Mouse (Mus musculus): ENCODE results near the gene Serpinf1. TPM values are rescaled to one million over a fixed set of nuclear protein-coding genes. Genes with fewer than 3 reads are reported as not detected.

Gene Serpinf1
- total RNA-seq, 2 experiments from 2014 or later, result 45.8 to 111 TPM

DNA sequence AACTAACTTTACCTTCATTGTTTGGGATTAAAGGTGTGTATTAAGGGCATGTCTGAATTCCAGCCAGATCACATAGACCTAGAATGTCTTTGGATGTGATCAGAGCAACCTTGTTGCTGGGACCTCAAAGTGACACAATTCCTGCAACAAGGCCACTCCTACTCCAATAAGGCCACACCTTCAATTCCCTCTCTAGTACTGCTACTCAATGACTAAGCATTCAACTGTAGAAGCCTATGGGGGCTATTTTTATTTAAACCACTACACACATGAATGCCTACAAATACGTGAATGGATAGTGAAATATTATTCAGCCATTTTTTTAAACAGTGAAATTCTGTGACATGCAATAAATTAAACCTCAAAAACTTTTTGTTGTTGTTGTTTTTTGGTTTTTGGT, 45.4 kb downstream of the Serpinf1 start:
- no peak for DNase-seq (ENCODE audit: low spot score in 2 of 2)

Small RNA genes lying within 50 kb of the gene (microRNA-seq; reads per million reads assigned to microRNA genes)
- gene Mir22, result 29,037 reads per million, percentile 98 among the genes with 10 or more reads in this experiment

Other genes with a start within 250 kb of the Serpinf1 start
- gene Ovca2, start 243.9 kb downstream of the Serpinf1 start, total RNA-seq (2021), result 10 to 100 TPM; 16.0 to 17.4 TPM
- gene Dph1, start 231.5 kb downstream of the Serpinf1 start, total RNA-seq (2021), result 10 to 100 TPM; 26.8 to 29.0 TPM
- 10 to 100 TPM; 33.3 to 33.8 TPM for gene Rtn4rl1, start 228.9 kb downstream of the Serpinf1 start, total RNA-seq (2021)
- gene Rpa1, start 74.4 kb downstream of the Serpinf1 start, total RNA-seq (2021), result 10 to 100 TPM; 87.2 to 93.7 TPM
- 10 to 100 TPM; 11.4 to 12.3 TPM for gene Smyd4, start 74.3 kb downstream of the Serpinf1 start, total RNA-seq (2021)
- gene Serpinf2, start 16.9 kb upstream of the Serpinf1 start, total RNA-seq (2021), result 100 to 1,000 TPM in 1 of 2 experiments, 10 to 100 TPM in 1; 12.4 to 127 TPM
- gene Wdr81, start 32.0 kb upstream of the Serpinf1 start, total RNA-seq (2021), result 10 to 100 TPM; 18.1 to 18.4 TPM
- 10 to 100 TPM; 12.9 to 17.8 TPM for gene Tlcd2, start 39.0 kb upstream of the Serpinf1 start, total RNA-seq (2021)
- 100 to 1,000 TPM; 142 to 156 TPM for gene Prpf8, start 64.1 kb upstream of the Serpinf1 start, total RNA-seq (2021)
- 1 to 10 TPM; 7.7 to 8.5 TPM for gene Rilp, start 87.4 kb upstream of the Serpinf1 start, total RNA-seq (2021)
- 10 to 100 TPM; 13.8 to 14.4 TPM for gene Scarf1, start 90.8 kb upstream of the Serpinf1 start, total RNA-seq (2021)
- gene Slc43a2, start 109.0 kb upstream of the Serpinf1 start, total RNA-seq (2021), result 10 to 100 TPM; 24.2 to 33.0 TPM
- gene Pitpna, start 165.4 kb upstream of the Serpinf1 start, total RNA-seq (2021), result 100 to 1,000 TPM; 120 to 135 TPM
- gene Inpp5k, start 208.3 kb upstream of the Serpinf1 start, total RNA-seq (2021), result 10 to 100 TPM; 59.8 to 64.4 TPM
- 100 to 1,000 TPM; 122 to 132 TPM for gene Myo1c, start 227.8 kb upstream of the Serpinf1 start, total RNA-seq (2021)